Mouse (Mus musculus): ENCODE measurements around the gene 2700081O15Rik.

DNA sequence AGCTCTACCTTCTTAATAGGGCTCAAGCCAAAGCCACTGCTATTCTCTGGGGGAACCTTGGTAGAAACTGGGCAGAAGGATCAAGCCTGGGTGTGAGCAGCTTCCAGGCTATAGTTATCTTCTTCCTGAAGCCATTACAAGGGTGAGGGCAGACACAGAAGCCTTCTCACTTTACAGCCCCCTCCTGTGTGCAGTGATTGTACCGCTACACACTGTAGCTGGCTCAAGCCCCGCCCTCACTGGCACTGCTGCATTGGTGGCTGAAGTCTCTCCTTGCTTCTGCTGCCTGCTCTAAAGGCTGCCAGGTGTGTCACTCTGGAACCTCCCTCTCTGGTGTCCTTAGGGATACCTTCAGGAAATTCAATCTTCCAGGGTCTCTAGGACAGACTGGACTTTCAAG is 5.1 kb upstream of the 2700081O15Rik start:
- TF ChIP-seq POLR2A (IDR thresholded peaks at IDR 0.05; ENCODE audit: borderline replicate concordance, extremely low read depth, low read depth, low read length) = no peak
- no peak for TF ChIP-seq CTCF (IDR thresholded peaks at IDR 0.05; ENCODE audit: insufficient read depth, low read length)

Measured in lung, adult 2 months (tissue).